Mouse (Mus musculus): ENCODE measurements around the gene Cenpf. TPM values are rescaled to one million over a fixed set of nuclear protein-coding genes. Genes with fewer than 3 reads are reported as not detected.
A peak's percentile ranks its signal among the peaks of the same experiment; 100 is the strongest.

Gene Cenpf
- polyA plus RNA-seq, 1 experiment from 2014 or later = 71.3 TPM

DNA sequence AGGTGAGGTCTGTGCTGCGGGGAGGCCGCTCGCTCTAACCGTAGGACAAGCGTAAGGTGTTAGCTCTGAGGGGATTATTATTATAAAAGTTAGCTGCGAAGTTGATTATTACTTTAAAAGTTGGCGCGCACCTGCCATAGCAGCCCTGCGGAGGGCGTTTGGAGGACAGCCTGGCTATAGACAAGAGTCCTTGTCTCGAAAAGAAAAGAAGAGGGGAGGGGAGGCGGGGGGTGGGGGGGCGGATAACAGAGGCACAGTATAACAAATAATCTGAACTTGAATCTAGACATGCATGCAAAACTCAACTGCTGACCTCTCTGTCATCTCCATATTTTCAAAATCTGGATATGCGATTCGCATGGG, 483 bp upstream of the Cenpf start:
- under 1% methylated on average over 15 of the region's 15 CpGs for WGBS
- Histone ChIP-seq H3K36me3 (peaks cover 26% of the 10 kb centered on the region), H3K4me1 (peaks cover 37% of the 10 kb centered on the region), H3K4me3 (peak overlapping the region; percentile 93), H3K9me3 (no peaks in the 10 kb centered on the region), H3K27me3 (ENCODE audit: insufficient read depth, poor library complexity, severe bottlenecking) (no peaks in the 10 kb centered on the region), H3K27ac (peak overlapping the region; percentile 91)
- DNase-seq (ENCODE audit: low spot score) = no peak

DNA sequence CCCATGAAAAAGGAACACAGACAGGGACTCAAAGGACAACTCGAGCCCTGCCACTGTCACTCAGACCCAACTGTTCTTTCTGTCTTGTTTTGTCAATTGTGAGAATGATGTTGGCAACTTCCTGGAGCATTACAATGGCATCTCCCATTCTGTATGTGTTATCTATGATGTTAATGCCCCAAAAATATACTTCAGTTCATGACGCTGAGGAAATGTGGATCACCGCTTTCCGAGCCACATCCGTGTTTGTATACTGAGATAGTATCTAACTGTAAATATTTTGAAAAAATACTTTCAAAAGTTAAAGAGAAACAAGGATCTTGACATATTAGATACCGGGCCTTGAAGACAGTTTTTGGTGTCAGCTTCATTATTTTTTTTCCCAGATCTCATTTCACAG, 1.9 kb downstream of the Cenpf start:
- peaks cover 49% of the 10 kb centered on the region for H3K36me3 ChIP-seq
- 75% methylated on average over 6 of the region's 6 CpGs for WGBS
- H3K27me3 ChIP-seq (ENCODE audit: insufficient read depth, poor library complexity, severe bottlenecking) = no peaks in the 10 kb centered on the region
- no peaks in the 10 kb centered on the region for H3K9me3 ChIP-seq
- no peak overlapping the region for H3K27ac ChIP-seq
- DNase-seq (ENCODE audit: low spot score) = no peak
- peaks cover 37% of the 10 kb centered on the region for H3K4me1 ChIP-seq
- H3K4me3 ChIP-seq = peak overlapping the region; percentile 8; the same call in 1 of the 2 replicates

DNA sequence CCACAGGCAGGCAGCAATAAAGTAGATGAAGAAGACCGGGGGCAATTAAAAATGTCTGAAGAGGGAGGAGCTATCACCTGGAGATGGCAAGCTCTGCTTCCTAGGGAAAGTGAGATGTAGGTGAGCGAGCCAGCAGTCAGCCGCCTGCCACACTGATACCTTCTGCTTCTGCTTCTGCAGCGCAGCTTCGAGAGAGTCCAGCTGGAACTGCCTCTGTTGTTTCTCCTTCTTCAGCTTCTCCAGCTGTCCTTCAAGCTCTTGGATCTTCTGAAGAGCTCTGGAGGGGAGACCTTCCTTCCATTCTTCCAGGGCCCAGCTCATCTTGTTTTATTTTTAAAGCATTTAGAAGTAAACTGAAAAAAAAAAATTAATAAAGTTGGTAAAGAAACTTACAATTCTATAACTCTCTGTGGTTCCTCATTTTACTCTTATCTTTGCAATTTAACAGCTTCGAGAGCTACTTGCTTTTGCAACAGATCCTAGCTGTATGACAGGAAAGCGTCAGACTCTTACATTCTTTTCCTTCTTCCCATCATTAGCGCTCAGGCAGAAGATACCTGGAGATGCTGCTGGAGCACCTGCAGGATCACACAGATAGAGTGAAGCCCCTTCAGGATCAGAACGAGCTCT, 3.0 kb downstream of the Cenpf start:
- H3K36me3 ChIP-seq = peaks cover 60% of the 10 kb centered on the region
- no peaks in the 10 kb centered on the region for H3K9me3 ChIP-seq
- H3K4me1 ChIP-seq = peaks cover 32% of the 10 kb centered on the region
- WGBS = 92% methylated on average over 9 of the region's 9 CpGs
- H3K27me3 ChIP-seq (ENCODE audit: insufficient read depth, poor library complexity, severe bottlenecking) = no peaks in the 10 kb centered on the region
- no peak for DNase-seq (ENCODE audit: low spot score)
- no peak overlapping the region for H3K27ac ChIP-seq
- H3K4me3 ChIP-seq = no peak overlapping the region

DNA sequence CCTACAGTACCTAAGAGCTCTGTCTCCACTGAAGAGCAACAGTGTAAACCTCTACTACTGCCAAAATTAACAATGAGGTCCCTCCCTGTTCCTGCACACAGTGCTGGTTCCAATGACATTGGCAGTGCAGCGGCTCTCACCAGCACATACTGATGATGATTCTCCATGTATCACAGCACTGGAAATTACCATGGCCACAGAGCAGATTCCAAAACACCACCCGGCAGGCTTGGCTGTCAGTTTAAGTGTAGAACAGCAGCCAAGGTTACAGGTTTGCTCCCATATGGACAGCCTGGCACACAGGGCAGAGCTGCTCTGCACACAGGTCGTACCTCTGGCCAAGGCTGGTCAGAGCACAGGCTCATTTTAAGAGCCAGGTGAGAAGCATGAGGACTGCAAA, 8.3 kb downstream of the Cenpf start:
- WGBS = 92% methylated on average over 3 of the region's 3 CpGs
- no peak for DNase-seq (ENCODE audit: low spot score)
- Histone ChIP-seq H3K27ac (no peak overlapping the region), H3K36me3 (peaks cover 81% of the 10 kb centered on the region), H3K4me1 (no peaks in the 10 kb centered on the region), H3K4me3 (no peak overlapping the region), H3K9me3 (no peaks in the 10 kb centered on the region), H3K27me3 (ENCODE audit: insufficient read depth, poor library complexity, severe bottlenecking) (no peaks in the 10 kb centered on the region)

DNA sequence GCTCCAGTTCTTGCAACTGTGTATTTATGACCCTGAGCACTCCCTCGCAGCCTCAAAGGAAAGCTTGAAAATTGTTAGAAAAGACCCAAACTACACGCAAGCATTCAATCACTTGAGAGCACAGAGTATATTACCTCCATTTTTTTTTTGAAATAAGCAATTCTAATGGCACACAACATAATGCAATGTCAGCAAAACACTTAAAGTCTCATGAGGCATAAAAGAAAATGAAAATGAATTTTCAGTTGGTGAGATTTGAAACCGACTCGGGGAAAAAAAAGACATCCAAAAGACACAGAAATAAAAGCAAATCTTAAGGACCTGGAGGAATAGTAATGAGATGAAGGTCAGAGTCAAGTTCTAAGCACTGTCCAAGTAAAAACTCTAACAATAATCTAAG, 11.9 kb downstream of the Cenpf start:
- DNase-seq (ENCODE audit: low spot score) = no peak
- Histone ChIP-seq H3K36me3 (peaks cover 78% of the 10 kb centered on the region), H3K27ac (no peak overlapping the region), H3K9me3 (no peaks in the 10 kb centered on the region), H3K27me3 (ENCODE audit: insufficient read depth, poor library complexity, severe bottlenecking) (no peaks in the 10 kb centered on the region), H3K4me1 (no peaks in the 10 kb centered on the region), H3K4me3 (no peak overlapping the region)
- 90% methylated on average over 4 of the region's 4 CpGs for WGBS

DNA sequence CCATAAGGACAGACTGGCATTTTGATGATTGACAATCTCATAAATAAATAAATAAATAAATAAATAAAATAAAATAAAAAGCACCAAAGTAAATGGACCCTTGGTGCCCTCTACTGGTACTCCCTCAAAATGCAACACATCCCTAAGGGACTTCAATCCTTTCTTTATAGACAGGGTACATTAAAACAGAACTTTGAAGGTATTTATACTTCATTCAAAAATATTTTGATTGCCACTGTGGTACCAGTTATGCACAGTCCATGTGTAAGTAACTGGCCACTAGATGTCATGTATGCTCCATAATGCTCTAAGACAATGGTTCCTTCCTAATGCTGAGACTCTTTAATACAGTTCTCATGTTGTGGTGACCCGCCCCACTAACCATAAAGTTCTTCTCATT, 12.5 kb downstream of the Cenpf start:
- no peaks in the 10 kb centered on the region for H3K27me3 ChIP-seq (ENCODE audit: insufficient read depth, poor library complexity, severe bottlenecking)
- peaks cover 78% of the 10 kb centered on the region for H3K36me3 ChIP-seq
- H3K4me1 ChIP-seq = no peaks in the 10 kb centered on the region
- H3K9me3 ChIP-seq = no peaks in the 10 kb centered on the region
- no peak for DNase-seq (ENCODE audit: low spot score)
- no peak overlapping the region for H3K27ac ChIP-seq
- 76% methylated on average over 1 of the region's 1 CpGs for WGBS
- H3K4me3 ChIP-seq = no peak overlapping the region

DNA sequence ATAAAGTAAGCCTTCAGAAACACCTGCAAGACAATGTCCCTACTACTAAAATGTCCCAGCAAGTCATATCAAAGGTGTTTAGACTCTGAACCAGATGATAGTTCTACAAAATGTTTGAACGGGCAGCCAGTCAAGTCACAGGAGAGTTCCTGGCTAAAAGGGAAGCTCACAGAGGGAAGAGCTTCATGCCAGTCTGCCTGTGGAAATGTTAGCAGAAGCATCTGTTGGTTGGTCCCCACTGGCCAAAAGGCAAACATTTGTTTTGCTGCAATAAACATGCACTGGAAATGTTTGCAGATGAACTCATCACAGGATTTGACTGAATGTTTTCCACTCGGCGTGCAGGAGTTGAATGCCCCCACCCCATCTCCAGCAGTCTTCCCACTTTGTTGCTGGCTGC, 21.9 kb downstream of the Cenpf start:
- DNase-seq (ENCODE audit: low spot score) = no peak
- Histone ChIP-seq H3K27me3 (ENCODE audit: insufficient read depth, poor library complexity, severe bottlenecking) (no peaks in the 10 kb centered on the region), H3K9me3 (no peaks in the 10 kb centered on the region), H3K36me3 (peaks cover 64% of the 10 kb centered on the region), H3K4me1 (no peaks in the 10 kb centered on the region), H3K27ac (no peak overlapping the region), H3K4me3 (no peak overlapping the region)
- 88% methylated on average over 3 of the region's 3 CpGs for WGBS

DNA sequence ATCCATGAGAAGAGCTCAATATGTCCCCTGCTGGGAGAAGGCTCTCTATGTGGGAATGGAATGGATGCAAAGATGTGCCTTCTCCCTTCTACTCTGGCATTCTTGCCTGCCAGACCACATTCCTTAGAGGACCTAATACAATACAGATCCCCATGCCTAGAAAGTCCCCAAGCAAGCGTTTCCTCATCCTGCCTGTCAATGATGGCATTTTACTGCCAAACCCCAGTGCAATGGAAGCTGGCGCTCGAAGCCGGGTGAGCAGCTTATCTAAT, 23.1 kb downstream of the Cenpf start:
- Histone ChIP-seq H3K4me3 (no peak overlapping the region), H3K27me3 (ENCODE audit: insufficient read depth, poor library complexity, severe bottlenecking) (no peaks in the 10 kb centered on the region), H3K36me3 (peaks cover 60% of the 10 kb centered on the region), H3K27ac (no peak overlapping the region), H3K9me3 (no peaks in the 10 kb centered on the region), H3K4me1 (no peaks in the 10 kb centered on the region)
- 82% methylated on average over 4 of the region's 4 CpGs for WGBS
- DNase-seq (ENCODE audit: low spot score) = no peak

DNA sequence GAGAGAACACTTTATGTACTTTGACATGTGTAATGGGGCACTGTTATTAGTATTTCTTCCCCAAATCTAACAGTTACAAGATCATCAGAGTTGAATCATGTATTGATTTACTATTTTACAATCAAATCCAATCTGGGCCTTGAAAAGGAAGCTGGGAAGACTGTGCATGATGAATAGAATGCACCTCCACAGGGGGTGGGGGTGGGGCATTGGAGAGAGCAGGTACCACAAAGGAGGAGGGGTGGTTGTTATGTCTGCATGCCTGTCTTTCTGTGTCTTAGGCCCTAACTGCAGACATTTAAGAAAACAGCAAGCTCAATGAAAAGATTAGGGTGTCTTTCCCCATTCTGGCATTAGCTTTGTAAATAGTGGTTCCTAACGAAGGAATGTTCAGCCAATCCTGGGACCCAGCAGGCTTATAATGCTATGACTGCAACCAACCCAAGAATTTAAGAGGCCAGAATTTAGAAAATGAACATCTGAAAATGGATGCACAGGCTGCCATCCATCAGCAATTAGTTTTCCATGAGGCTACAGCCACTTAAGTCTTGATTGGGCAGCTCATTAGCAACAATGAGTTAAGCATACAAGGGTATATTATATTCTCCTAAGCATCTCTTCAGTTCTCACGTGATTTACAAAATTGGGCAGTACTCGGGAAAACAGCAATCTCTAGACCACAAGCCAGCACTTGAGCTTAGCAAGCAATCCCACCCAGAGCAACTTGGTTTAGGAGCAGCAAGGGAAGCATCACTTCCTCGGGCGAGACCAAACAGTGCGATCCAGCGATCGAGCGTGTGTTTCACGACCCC, 23.6 kb downstream of the Cenpf start:
- Histone ChIP-seq H3K27ac (no peak overlapping the region), H3K4me1 (no peaks in the 10 kb centered on the region), H3K4me3 (no peak overlapping the region), H3K27me3 (ENCODE audit: insufficient read depth, poor library complexity, severe bottlenecking) (no peaks in the 10 kb centered on the region), H3K36me3 (peaks cover 57% of the 10 kb centered on the region), H3K9me3 (no peaks in the 10 kb centered on the region)
- DNase-seq (ENCODE audit: low spot score) = no peak
- 91% methylated on average over 10 of the region's 10 CpGs for WGBS

DNA sequence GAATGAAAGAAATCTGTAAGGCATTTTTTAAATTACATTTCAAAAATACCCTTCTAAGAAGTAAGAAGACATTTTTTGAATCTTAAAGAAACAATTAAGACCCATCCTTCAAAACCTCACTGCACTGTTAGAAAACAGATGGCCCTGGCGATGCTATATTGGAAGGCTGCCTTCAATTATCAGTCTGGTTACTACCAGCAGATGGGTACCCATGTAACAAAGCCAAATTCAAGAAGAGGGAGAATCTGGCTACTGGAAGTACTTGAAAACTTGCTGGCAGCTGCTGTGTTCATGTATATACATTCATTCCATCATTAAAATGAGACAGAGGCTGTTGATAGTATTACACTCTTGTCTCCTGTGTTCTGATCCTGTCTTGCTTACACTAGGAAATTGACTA, 24.4 kb downstream of the Cenpf start:
- WGBS = 86% methylated on average over 1 of the region's 1 CpGs
- Histone ChIP-seq H3K4me1 (no peaks in the 10 kb centered on the region), H3K36me3 (peaks cover 56% of the 10 kb centered on the region), H3K9me3 (no peaks in the 10 kb centered on the region), H3K27me3 (ENCODE audit: insufficient read depth, poor library complexity, severe bottlenecking) (no peaks in the 10 kb centered on the region), H3K27ac (no peak overlapping the region), H3K4me3 (no peak overlapping the region)
- DNase-seq (ENCODE audit: low spot score) = no peak

DNA sequence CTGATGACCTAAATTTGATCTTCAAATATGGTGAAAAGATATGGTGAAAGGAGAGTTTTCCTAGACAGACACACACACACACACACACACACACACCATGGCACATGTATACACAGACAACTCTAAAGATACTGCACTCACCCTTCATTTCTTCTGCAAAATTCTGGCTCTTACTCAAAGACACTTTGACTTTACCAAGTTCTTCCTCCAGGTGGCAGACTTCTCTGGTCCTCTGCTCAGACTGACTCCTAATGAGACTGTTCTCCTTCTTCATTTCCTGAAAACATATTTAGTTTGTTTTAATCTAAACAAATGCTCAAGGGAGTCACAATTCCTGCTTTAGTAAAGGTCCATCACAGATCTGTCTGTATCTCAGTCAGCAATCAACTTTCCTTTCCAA, 26.0 kb downstream of the Cenpf start:
- Histone ChIP-seq H3K27ac (no peak overlapping the region), H3K9me3 (no peaks in the 10 kb centered on the region), H3K4me3 (no peak overlapping the region), H3K27me3 (ENCODE audit: insufficient read depth, poor library complexity, severe bottlenecking) (no peaks in the 10 kb centered on the region), H3K4me1 (no peaks in the 10 kb centered on the region), H3K36me3 (peaks cover 57% of the 10 kb centered on the region)
- DNase-seq (ENCODE audit: low spot score) = no peak

DNA sequence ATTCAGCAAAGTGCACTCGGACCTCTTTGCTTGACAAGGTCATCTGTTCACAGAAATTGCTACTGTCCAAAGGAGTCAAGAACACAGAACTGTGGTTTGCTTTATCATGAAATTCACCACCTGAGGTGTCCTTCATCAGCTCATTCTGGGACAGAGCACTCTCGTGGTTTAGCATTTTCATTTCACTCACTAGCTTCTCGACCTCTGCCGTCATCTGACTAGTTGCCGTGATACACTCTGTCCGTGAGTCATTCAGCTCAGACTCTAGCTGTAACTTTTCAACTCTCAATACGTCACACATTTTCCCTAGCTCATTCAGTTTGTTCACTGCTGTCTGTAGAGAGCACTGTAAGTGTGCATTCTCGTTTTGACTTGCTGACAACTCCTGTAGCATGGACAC, 30.5 kb downstream of the Cenpf start:
- no peak for DNase-seq (ENCODE audit: low spot score)
- H3K27ac ChIP-seq = no peak overlapping the region
- H3K27me3 ChIP-seq (ENCODE audit: insufficient read depth, poor library complexity, severe bottlenecking) = no peaks in the 10 kb centered on the region
- peaks cover 73% of the 10 kb centered on the region for H3K36me3 ChIP-seq
- H3K9me3 ChIP-seq = no peaks in the 10 kb centered on the region
- 83% methylated on average over 8 of the region's 8 CpGs for WGBS
- H3K4me3 ChIP-seq = no peak overlapping the region
- H3K4me1 ChIP-seq = no peaks in the 10 kb centered on the region

DNA sequence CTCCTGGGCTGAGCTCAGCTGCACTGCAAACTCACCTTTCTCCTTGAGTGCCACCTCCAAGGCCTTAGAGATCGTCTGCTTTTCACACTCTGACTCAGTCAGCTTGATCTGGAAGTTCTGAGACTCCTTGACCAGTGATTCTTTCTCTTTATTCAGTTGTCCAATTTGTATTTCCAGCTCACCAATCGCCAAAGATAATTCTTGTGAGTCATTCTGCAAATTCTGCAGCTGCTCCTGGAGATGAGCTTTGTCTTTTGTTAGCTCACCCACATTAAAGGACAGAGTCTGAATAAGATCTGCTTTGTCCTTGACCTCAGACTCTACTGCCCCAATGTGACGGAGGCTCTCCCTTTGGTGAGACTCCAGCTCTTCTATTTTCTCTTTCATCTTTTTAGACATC, 34.1 kb downstream of the Cenpf start:
- Histone ChIP-seq H3K27ac (no peak overlapping the region), H3K36me3 (peaks cover 84% of the 10 kb centered on the region), H3K27me3 (ENCODE audit: insufficient read depth, poor library complexity, severe bottlenecking) (no peaks in the 10 kb centered on the region), H3K4me1 (no peaks in the 10 kb centered on the region), H3K4me3 (no peak overlapping the region), H3K9me3 (no peaks in the 10 kb centered on the region)
- 87% methylated on average over 3 of the region's 3 CpGs for WGBS
- DNase-seq (ENCODE audit: low spot score) = no peak

DNA sequence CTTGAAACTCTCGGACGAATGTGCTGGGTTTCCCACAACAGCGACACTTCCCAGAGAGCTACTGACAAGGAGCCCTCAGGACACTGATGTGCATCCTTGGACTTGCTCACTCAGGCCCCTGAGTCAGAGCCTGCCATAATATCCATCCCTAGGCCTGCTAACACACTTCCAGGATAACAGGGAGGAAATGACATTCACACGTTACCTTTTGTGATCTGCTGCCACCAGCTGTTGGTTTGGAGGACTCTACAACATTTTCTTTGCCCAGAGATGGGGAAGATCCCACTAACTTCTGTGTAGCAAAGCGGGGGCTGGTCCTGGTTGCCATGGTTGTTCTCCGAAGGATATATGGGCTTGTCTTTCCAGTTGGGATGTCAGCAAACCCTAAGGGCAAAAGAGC, 41.3 kb downstream of the Cenpf start:
- H3K9me3 ChIP-seq = no peaks in the 10 kb centered on the region

More for the DNA sequence above, 41.3 kb downstream of the Cenpf start:
- no peak overlapping the region for H3K27ac ChIP-seq
- no peak overlapping the region for H3K4me3 ChIP-seq
- no peaks in the 10 kb centered on the region for H3K27me3 ChIP-seq (ENCODE audit: insufficient read depth, poor library complexity, severe bottlenecking)
- no peak for DNase-seq (ENCODE audit: low spot score)
- H3K36me3 ChIP-seq = peaks cover 91% of the 10 kb centered on the region
- 86% methylated on average over 6 of the region's 6 CpGs for WGBS
- no peaks in the 10 kb centered on the region for H3K4me1 ChIP-seq
